Mouse (Mus musculus) small intestine, adult 2 months (tissue): ENCODE data around the gene Sh3kbp1. TPM values are rescaled to one million over a fixed set of nuclear protein-coding genes. Genes with fewer than 3 reads are reported as not detected.

Experiments used
- H3K27ac ChIP-seq: fragments of 200-500 bp; 2 replicates; pipeline ENCODE4 v1.5.1; 2012; ENCODE audit warnings: low read depth, low read length, control low read depth, inconsistent platforms; ENCODE audit not compliant: insufficient read depth
- H3K27me3 ChIP-seq: fragments of 200-500 bp; 2 replicates; pipeline ENCODE4 v1.6.1; 2012; ENCODE audit warnings: mild to moderate bottlenecking, moderate library complexity, low read length, inconsistent platforms; ENCODE audit not compliant: control insufficient read depth, insufficient read depth
- H3K36me3 ChIP-seq: fragments of 200-500 bp; 2 replicates; pipeline ENCODE4 v1.6.1; 2012; ENCODE audit warnings: mild to moderate bottlenecking, low read length, control low read depth, inconsistent platforms; ENCODE audit not compliant: control insufficient read depth, insufficient read depth
- H3K4me1 ChIP-seq: fragments of 200-500 bp; 2 replicates; pipeline ENCODE4 v1.6.1; 2012; ENCODE audit warnings: low read length, inconsistent platforms, mixed read lengths; ENCODE audit not compliant: control insufficient read depth, insufficient read depth, insufficient read length
- H3K4me3 ChIP-seq: fragments of 200-500 bp; 2 replicates; pipeline ENCODE4 v1.5.1; 2012; ENCODE audit warnings: low read depth, mild to moderate bottlenecking, control low read depth, inconsistent platforms, low read length, moderate library complexity
- CTCF ChIP-seq: fragments of 200-500 bp; IDR thresholded peaks from 2 replicates; pipeline ENCODE4 v1.5.1; 2012; ENCODE audit warnings: low read depth, mild to moderate bottlenecking, control low read depth, inconsistent platforms, low read length, moderate library complexity, mixed read lengths; ENCODE audit not compliant: insufficient replicate concordance, insufficient read length; ENCODE audit errors: extremely low read depth
- POLR2A ChIP-seq: fragments of 200-500 bp; IDR thresholded peaks from 2 replicates; pipeline ENCODE4 v1.6.1; 2012; ENCODE audit warnings: low read depth, mild to moderate bottlenecking, control low read depth, inconsistent platforms, low read length, moderate library complexity
- WGBS: fragments of 180-500 bp; shearing (Covaris S2); methylation state at CpG from one replicate; pipeline ENCODE4 v1.1.7; 2018; 5-methylcytosine and 5-hydroxymethylcytosine counted together
- polyA plus RNA-seq: library from polyadenylated mRNA; depleted of rRNA; stranded (reverse); fragments of >200 nt; gene quantifications from 2 replicates; pipeline ENCODE4 v1.2.3, GENCODE M21; 2012

Sh3kbp1 gene
- polyA plus RNA-seq, 1 experiment = 4.4 TPM

GRCm38 (mm10) chrX:159809510-159809909 lies 182.4 kb downstream of the Sh3kbp1 start:
- no peaks in the 10 kb centered on the region for H3K36me3 ChIP-seq
- no peaks in the 10 kb centered on the region for H3K27me3 ChIP-seq
- no peak for TF ChIP-seq CTCF
- no peak for TF ChIP-seq POLR2A
- H3K4me3 ChIP-seq = no peak overlapping the region
- 88% methylated on average over 6 of the region's 6 CpGs for WGBS
- no peaks in the 10 kb centered on the region for H3K4me1 ChIP-seq
- no peak overlapping the region for H3K27ac ChIP-seq

- no peak for TF ChIP-seq POLR2A
- TF ChIP-seq CTCF = no peak
- H3K36me3 ChIP-seq = no peaks in the 10 kb centered on the region
- no peak overlapping the region for H3K27ac ChIP-seq
- no peaks in the 10 kb centered on the region for H3K4me1 ChIP-seq
- no peak overlapping the region for H3K4me3 ChIP-seq
- WGBS = 38% methylated on average over 3 of the region's 3 CpGs
- no peaks in the 10 kb centered on the region for H3K27me3 ChIP-seq
Observed at GRCm38 (mm10) chrX:159810469-159810868, 183.4 kb downstream of the Sh3kbp1 start.

GRCm38 (mm10) chrX:159817508-159817907 lies 190.4 kb downstream of the Sh3kbp1 start:
- 96% methylated on average over 2 of the region's 2 CpGs for WGBS
- no peak overlapping the region for H3K27ac ChIP-seq
- no peak for TF ChIP-seq CTCF
- TF ChIP-seq POLR2A = no peak

GRCm38 (mm10) chrX:159828135-159828534 lies 201.1 kb downstream of the Sh3kbp1 start:
- WGBS = 82% methylated on average over 5 of the region's 5 CpGs
- no peak for TF ChIP-seq CTCF
- no peak for TF ChIP-seq POLR2A

More at GRCm38 (mm10) chrX:159817508-159817907, 190.4 kb downstream of the Sh3kbp1 start:
- Histone ChIP-seq H3K4me1 (no peaks in the 10 kb centered on the region), H3K4me3 (no peak overlapping the region), H3K36me3 (no peaks in the 10 kb centered on the region), H3K27me3 (no peaks in the 10 kb centered on the region)

GRCm38 (mm10) chrX:159829192-159829852 lies 202.2 kb downstream of the Sh3kbp1 start:
- TF ChIP-seq POLR2A = no peak
- no peak for TF ChIP-seq CTCF
- Histone ChIP-seq H3K4me1 (no peaks in the 10 kb centered on the region), H3K27ac (no peak overlapping the region), H3K4me3 (no peak overlapping the region), H3K27me3 (no peaks in the 10 kb centered on the region), H3K36me3 (no peaks in the 10 kb centered on the region)
- 66% methylated on average over 6 of the region's 6 CpGs for WGBS

More at GRCm38 (mm10) chrX:159828135-159828534, 201.1 kb downstream of the Sh3kbp1 start:
- H3K36me3 ChIP-seq = no peaks in the 10 kb centered on the region
- no peaks in the 10 kb centered on the region for H3K4me1 ChIP-seq
- H3K27me3 ChIP-seq = no peaks in the 10 kb centered on the region
- no peak overlapping the region for H3K27ac ChIP-seq
- H3K4me3 ChIP-seq = no peak overlapping the region

- no peak for TF ChIP-seq POLR2A
- TF ChIP-seq CTCF = no peak
- H3K4me3 ChIP-seq = no peak overlapping the region
- no peaks in the 10 kb centered on the region for H3K4me1 ChIP-seq
- WGBS = 46% methylated on average over 2 of the region's 2 CpGs
- no peak overlapping the region for H3K27ac ChIP-seq
- H3K36me3 ChIP-seq = no peaks in the 10 kb centered on the region
- H3K27me3 ChIP-seq = no peaks in the 10 kb centered on the region
Observed at GRCm38 (mm10) chrX:159831176-159831575, 204.1 kb downstream of the Sh3kbp1 start.

- Histone ChIP-seq H3K4me3 (no peak overlapping the region), H3K27me3 (no peaks in the 10 kb centered on the region), H3K36me3 (no peaks in the 10 kb centered on the region), H3K4me1 (no peaks in the 10 kb centered on the region), H3K27ac (no peak overlapping the region)
- TF ChIP-seq CTCF = no peak
- TF ChIP-seq POLR2A = no peak
- 77% methylated on average over 4 of the region's 4 CpGs for WGBS
Observed at GRCm38 (mm10) chrX:159835239-159835638, 208.2 kb downstream of the Sh3kbp1 start.

- H3K36me3 ChIP-seq = no peaks in the 10 kb centered on the region
- H3K27ac ChIP-seq = no peak overlapping the region
- 47% methylated on average over 1 of the region's 1 CpGs for WGBS
Observed at GRCm38 (mm10) chrX:159837379-159837778, 210.3 kb downstream of the Sh3kbp1 start.

More at GRCm38 (mm10) chrX:159837379-159837778, 210.3 kb downstream of the Sh3kbp1 start:
- H3K4me1 ChIP-seq = no peaks in the 10 kb centered on the region
- TF ChIP-seq CTCF (no peak), POLR2A (no peak)
- no peaks in the 10 kb centered on the region for H3K27me3 ChIP-seq
- no peak overlapping the region for H3K4me3 ChIP-seq
